Mouse (Mus musculus) heart, adult 2 months (tissue): ENCODE measurements around the gene Cyth4.

Experiments
- CTCF ChIP-seq: fragments of 200-600 bp; IDR thresholded peaks from 2 replicates; pipeline ENCODE4 v1.8.1; 2022; ENCODE audit warnings: antibody characterized with exemption, mild to moderate bottlenecking, moderate library complexity
- EP300 ChIP-seq: fragments of 200-500 bp; IDR thresholded peaks from 2 replicates; pipeline ENCODE4 v1.6.1; 2011; ENCODE audit warnings: low read depth, low read length, control low read depth; ENCODE audit not compliant: insufficient read depth
- POLR2A ChIP-seq: fragments of 200-500 bp; IDR thresholded peaks from 2 replicates; pipeline ENCODE4 v1.6.1; 2011; ENCODE audit warnings: mild to moderate bottlenecking, low read depth, low read length, control low read depth; ENCODE audit not compliant: insufficient read depth

GRCm38 (mm10) chr15:78587050-78587994 lies 9.5 kb upstream of the Cyth4 start:
- TF ChIP-seq CTCF = peak; percentile 96; the same call in 1 of the 2 replicates
- no peak for TF ChIP-seq POLR2A
- TF ChIP-seq EP300 = no peak
